Mouse (Mus musculus) cerebellum, postnatal 36 days (tissue): ENCODE results near the gene Dgkd.
A peak's percentile ranks its signal among the peaks of the same experiment; 100 is the strongest.

Source experiments
- DNase-seq, 2 experiments: peaks; one replicate each; pipeline ENCODE4 v3.0.0; 2021 to 2022; ENCODE audit warnings: mixed read lengths in 2 of 2

Dgkd gene

DNA sequence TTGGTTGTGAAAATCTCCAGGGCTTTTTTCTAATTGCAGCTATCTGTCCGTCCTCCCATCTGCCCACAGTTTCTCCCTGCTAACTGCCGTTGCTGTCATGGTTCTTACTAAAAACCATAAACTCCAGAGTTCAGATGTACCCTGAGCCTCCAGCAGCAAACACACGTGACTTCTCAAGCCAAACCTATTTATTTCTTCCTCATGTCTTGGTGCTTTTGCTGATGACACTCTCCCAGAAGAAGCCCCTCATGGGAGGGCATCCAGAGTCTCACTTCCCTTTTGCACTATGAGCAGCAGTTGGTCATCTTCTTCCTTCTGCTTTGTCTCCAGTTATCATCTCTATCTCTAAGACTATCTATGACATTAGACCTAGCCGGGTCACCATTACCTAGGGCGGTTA, 3.8 kb upstream of the Dgkd start:
- no peak for DNase-seq

DNA sequence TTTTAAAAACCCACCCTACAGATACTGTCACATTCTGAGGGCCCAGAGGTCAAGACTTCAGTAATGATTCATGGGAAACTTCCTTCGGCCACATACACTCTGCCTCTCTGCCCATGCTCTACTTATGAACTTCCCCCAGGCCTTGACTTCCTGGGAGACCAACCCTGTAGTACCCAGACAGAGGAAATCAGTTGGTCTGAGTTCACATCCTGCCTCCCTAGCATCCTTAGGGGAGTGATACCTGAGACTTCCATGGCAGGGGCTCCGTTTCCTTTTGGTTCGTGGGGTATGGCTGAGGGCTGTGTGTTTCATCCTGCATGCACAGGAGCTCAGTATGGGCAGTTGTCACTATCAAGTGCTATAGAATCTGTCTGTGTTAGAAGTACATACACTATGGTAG, 1.7 kb upstream of the Dgkd start:
- DNase-seq, result no peak

DNA sequence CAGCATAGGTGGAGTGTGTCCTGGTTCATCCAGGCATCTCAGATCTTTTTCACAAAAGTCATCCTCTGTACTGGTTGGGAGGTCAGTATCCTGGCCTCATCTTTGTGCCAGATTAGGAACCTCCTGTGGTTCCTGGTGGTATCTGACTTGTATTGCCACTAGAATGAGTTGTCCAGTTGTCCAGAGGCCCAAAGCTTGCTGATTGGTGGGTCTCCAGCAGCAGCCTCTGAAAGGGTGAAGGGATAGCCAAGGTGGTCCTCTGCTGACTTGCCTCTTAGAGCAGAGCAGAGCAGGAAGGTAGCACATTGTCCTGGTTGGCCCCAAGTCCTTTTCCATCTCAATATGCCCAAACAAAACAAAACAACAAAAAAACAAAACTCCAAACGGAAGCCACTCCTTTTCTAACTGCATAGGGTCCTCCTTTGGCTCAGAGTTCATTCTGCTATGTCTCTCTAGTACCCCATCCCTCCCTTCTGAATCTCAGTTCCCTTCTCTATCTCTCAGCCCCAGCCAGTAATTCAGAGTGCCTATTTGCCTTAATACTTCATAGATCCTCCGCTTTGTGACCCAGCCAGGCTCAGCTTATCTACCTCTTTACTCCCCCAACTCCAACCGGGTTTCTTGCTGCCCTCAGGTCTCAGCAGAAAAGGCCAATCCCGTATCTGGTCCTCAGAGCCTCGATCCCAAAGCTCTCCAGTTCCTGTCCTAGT, 851 bp upstream of the Dgkd start:
- no peak for DNase-seq

DNA sequence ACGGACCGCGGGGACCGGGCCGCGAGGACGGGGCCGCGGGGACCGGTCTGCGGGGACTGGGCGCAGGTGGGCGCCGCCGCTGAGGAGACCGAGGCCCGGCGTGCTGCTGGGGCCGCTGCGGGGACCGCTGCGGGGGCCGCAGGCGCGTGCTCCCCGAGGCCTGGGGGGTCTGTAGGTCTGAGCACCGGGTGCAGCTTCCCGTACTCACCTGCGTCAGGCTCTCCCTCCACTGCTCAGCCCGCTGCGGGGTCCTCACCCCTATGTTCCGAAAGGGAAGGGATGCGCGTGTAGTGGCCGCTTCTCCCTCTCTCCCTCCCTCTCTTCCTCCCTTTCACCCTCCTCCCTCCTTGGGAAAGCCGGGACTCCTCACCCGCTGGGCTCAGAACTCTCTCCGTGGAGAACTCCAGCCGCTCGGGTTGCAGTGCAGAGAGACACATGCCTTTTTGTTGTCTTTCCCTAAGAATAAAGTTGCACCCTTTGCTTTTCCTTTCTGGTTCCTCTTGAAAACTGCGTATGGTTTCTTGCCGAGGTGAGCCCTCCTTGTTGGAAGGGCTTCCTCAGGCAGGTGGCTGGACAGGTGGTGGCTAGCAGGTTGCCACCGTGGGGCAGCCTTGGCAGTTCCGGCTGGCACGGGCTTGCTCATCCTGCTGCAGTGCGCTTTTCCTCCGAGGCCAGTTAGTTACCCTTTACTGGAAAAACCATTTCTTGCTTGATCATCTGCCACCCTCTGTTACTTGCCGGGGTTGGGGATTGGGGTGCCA, 694 bp downstream of the Dgkd start:
- DNase-seq, result peak; percentile 96 to 97

DNA sequence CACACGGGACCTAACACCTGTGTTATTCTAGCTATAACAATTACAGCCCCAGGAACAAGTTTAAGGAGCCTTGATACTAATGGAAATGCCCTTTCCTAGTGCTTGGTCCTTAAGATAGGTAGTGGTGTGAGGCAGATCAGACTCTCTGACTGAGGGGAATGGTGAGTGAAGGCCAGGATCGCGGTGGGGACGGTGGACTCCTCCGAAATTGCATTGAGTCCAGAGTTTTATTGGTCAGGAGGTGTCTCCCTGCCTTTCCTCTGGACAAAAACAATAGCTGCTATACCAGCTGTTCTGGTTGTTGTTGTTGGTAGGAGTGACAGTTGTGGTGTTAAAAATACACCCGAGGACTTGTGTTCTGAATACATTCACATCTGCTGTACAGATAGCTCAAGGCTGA, 1.3 kb downstream of the Dgkd start:
- DNase-seq, result no peak

DNA sequence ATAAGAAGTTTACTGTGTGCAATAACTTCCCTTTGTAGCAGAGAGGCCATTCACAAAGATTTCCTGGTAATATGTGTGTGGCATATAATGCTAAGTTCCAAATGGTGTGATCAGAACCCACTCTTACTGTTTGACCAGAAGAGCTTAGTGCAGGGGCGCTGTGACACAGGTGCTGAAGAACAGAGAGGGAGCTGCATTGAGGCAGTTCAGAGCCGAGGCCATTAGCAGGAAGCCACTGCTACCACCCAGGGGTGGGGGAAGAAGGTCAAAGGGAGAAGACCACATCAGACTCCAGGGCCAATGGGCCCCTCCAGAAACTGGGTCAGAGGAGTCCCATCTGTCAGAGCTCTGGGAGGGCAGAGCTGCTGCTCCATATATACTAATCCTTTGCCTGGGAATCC, 1.8 kb downstream of the Dgkd start:
- DNase-seq, result peak; percentile 35 to 51

DNA sequence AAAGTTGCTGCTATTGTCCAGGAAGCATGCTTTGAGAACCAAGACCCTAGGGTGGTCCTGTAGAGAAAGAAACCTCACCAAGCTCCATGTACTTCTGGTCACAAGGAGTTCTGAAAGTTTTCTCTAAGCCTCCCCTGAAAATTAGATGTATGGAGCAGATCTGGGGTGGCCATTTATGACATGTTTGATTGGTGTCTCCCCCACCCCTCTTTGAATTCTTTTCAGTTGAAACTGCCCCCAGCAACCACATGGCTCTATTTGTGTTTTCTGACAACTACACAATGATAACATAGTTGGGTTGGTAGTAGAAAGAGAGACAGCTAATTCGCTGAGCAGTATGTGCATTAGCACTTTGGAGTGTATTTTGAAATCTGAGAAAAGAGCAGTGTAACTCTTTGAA, 2.4 kb downstream of the Dgkd start:
- no peak for DNase-seq

DNA sequence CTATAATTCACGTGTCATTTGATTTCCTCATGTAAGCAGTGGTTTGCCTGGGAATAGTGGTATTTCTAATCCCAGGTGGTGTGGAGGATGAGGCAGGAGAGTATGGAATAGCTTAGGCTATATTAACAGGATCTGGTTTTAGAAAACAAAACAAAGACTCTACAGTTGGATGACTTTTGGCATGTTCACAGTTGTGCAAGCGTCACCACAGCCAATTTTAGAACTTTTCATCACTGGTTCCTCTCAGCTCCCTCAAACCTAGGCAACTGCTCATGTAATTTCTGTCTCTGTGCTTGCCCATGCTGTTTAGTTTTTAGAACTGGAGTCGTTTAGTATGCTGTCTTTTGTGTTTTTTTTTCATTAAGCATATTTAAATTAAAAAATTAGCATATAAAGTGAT, 3.7 kb downstream of the Dgkd start:
- no peak for DNase-seq

DNA sequence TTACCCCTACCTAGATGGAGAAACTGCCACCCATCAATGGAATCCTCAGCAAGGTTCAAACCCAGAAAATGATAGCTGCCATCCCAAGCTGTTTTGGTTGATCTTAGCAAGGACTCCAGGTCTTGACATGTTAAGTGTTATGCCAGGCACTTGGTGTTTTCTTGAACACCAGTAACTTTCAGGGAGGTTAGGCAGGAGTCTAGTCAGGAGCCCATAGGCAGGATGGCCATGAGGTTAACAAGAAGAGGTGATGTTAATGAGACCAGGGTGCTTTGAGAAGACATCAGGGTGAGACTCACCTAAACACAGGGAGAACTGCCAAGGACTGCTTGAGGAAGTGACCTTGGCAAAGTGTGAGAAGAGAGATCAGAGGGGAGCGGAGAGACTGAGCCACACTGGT, 4.9 kb downstream of the Dgkd start:
- DNase-seq, result no peak

DNA sequence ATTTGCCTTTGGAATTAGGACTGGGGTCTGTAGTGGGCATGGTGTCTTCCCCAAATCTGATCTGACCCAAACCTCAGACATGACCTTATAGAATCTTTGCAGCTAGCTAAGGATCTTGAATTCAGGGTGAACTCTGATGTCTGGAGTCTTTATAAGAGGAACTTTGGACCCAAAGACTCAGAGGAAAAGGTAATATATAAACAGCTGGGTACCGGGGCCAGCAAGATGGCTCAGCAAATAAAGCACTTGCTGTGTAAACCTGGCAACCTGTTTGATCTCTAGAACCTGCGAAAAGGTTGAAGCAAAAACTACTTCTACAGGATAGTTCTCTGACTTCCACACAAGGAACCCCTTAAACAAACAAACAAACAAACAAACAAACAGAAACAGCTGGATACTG, 5.4 kb downstream of the Dgkd start:
- DNase-seq, result no peak

DNA sequence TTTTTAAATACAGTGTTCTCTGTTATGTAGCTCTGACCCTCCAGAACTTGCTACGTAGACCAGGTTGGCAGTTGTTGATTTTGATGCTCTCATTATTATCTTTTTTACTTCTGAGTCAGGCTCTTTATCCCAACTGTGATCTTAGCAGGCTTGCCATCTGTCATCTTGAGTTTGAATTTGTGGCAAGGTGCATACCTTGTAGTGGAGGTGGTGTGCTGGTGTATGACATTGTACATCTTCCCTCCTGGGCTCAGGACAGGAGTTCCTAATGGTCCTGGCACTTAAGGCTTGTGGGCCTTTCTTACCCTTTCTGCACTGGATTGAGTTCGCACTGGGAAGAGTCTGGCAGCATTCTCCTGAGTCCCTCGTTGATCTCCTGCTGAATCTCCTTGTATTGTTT, 10.5 kb downstream of the Dgkd start:
- DNase-seq, result no peak

DNA sequence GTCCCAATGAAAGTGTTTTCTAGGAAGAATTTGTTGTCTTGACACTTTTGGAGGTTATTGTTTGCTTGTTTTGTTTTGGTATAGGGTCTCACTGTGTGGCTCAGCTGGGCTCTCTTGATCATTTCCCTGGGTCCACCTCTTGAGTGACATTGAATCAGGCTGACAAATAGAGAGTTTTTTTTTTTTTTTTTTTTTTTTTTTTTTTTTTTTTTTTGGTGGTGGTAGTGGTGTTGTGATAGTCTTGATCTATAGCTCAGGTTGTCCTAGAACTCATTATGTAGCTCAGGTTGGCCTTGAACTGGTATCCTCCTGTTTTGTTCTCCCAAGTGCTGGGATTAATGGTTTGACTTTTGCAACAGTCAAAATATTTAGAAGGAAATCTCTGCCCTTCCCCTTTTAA, 11.8 kb downstream of the Dgkd start:
- DNase-seq, result no peak

DNA sequence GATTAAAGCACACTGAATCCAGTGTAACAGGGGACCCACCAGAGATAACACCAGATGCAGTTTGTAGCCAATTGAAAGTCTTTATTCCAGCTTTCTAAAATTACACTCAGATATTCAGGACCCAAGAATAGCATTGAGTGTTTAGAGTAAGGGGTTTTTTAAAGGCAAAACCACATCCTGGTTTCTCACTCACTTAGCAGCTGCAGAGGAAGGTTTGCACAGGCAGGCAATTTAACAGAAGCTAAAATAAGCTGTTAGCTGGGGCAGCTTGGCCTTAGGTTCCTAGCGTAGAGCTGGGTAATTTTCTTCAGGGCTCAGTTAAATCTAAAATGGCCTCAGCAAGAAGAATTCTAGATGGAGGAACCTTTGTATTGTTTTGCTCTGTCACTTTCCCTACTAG, 13.6 kb downstream of the Dgkd start:
- DNase-seq, result no peak

DNA sequence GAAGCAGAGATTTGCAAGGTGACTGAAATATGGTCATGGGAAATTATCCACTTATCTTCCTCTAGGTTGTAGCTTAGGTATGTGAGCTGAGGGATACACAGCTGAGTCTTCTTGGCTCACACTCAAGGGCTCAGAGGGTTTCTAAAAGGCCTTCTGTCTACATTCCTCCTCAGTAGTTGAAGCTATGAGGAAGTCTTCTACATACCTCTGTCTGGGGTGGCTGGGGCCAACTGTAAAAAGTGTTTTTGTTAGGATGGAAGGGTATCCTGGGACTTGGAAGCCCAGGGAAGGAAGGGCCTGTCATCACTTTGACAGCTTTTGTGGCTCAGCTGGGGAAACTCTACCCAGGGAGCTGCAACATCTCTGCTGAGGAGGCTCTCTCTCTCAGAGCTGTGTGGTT, 18.5 kb downstream of the Dgkd start:
- DNase-seq, result peak; percentile 38 to 54

DNA sequence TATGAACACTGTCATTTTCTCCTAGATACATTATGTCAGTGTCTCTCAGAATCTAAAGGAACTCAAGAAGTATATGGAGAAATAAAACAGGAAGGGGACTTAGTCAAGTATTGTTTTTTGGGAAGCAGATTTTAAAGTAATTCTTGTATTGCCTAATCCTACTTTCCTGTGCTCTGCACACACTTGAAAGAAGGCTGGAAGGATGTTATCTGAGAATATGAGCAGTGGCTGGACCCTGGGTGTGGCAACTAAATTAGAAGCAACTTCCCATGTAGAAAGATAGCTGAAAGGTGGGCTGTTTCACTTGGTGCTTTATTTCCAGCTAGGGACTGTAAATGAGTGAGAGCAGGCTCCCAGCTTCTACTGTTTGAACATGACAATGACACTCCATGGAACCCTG, 20.0 kb downstream of the Dgkd start:
- DNase-seq, result no peak

DNA sequence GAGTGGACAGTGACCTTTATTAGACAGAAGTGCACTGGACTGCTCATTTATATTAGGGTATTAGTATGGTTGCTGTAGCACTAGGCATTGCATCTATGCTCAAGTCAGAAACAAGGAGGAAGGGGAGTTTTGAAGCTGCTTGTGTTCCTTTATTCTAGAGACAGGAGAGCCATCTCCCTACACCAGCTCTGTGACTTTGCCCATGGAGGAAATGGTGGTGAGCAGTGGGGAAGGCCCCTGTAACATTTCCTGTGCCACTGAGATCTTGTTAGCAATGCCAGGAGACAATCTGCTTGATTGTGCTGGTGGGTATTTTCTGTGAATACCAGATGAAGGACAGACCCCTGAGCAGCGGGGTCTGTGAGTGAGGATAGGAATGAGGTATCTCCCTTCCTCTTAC, 23.0 kb downstream of the Dgkd start:
- no peak for DNase-seq

DNA sequence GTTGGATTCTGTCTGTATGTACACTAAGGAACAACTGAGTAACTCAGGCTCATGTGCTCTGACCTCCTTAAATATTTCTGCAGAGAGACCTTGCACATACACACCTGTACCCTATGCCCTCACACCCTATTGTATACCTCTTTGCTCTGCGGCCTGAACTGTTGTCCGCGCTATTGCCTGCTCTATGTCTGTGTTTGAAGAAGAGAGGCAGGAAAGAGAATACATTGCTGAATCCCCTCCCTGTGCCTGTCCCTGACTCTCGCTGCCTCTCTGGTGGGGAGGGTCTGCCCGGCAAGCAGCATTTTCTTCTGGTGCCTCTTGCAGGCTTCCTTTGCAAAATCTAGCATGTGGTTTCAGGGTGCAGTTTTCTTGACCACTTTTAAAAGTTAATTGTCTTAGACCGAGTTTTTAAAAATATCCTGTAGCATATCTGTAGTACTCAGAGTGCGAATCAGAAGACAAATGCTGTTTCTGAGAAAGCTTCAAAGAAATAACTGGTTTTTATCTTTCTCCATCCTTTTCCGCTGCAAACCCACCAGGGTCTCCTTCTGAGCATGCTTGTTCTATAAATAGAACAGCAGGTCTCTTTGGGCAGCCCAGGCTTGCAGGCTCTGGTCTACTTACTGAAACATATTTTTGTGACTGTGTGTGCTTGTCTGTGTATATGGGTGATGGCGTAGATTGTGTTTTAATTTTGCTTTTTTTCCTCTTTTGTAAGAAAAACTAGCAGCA, 24.6 kb downstream of the Dgkd start:
- DNase-seq, result no peak

DNA sequence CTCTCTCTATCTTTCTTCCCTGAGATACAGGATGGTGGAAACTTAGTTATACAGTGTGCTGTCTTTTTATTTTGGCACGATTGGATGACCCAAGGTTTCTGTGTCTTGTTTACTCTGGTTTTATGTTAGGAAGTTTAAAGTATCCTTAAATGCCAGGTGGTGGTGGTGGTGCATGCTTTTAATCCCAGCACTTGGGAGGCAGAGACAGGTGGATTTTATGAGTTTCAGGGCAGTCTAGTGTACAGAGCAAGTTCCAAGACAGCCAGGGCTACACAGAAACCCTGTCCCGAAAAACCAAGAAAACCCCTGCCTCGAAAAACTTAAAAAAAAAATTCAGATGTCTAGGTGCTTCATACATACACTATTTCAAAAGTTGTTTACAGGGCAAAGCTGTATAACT, 25.9 kb downstream of the Dgkd start:
- DNase-seq, result no peak

DNA sequence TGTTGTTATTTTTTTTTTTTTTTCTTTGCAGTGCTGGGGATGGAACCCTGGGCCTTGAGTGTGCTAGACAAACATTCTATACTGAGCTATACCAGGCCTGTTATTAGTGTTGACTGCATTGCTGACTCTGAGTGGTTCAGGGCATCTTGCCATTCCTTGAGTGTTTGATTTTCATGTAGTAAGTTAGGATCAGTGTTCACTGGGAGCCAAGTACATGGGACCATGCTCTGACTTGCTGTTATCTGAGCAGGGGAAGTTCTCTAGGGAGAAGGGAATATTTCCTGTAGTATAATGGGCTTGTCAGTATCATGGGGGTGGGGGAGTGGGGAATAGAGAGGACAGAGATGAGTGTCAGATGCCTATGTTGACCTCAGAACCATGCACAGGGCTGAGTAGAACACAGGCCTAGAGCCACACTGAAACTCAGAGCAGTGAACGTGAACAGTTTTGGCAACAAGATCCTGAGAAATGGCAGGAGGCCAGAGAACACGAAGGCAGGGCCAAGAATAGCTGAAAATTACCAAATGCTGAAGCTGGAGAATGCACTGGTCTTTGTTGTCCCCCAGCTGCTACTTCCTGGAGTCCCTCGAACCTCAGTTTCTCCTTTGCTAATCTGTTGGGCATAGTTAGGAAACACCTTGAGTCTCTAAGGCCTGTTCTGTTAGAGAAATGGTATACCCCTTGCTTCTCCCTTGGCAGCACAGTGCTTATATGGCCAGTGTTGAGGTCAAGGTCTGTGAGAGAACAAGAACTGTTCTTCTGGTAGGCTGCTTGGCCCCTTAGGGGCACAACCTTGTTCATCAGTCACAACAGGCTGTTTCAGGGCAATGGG, 26.6 kb downstream of the Dgkd start:
- DNase-seq, result peak; percentile 86 to 94

DNA sequence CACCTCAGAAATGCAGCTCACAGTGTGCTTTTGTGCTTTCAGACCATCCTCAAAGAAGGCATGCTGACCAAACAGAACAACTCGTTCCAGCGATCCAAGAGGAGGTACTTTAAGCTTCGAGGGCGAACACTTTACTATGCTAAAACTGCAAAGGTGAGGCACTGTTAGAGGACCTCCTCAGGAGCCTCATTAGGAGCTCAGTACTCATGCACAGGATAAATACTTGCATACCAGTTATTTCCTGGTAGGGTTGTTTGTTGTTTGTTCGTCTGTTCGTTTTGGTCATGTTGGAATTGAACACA, 27.2 kb downstream of the Dgkd start:
- DNase-seq, result no peak

DNA sequence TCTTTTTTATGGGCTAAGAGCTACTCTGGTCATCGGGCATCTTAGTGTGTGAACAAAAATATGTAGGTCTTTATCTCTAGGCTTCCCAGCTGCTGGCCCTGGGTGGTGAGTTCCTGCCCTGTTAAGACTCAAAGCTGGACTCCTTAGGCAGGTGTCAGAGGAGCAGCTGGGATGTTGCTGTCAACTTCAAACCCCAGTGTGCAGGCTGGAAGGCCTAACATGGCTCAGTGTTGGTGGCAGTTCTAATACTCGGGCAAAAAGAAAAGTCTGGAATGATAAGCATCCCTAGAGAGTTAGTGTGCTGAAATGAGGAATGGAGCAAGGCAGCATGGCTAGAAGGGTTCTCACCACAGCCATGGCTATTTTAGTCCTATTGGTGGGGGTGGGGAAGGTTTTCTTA, 27.8 kb downstream of the Dgkd start:
- no peak for DNase-seq

DNA sequence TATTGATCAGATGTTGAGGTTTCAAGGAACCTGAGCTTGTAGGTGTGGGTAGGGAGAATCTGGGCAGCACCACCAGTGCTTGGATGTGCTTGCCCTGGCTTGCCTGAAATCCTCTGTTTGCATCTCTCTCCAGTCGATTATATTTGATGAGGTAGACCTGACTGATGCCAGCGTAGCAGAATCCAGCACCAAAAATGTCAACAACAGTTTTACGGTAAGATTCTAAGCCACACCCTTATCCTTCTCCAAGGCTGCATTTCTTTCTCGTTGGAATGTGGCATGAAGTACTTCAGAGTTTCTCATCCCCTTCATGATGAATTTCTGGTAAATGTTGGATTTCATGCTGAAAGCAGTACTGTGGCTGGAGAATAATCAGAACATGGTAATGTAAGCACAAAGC, 28.6 kb downstream of the Dgkd start:
- no peak for DNase-seq

DNA sequence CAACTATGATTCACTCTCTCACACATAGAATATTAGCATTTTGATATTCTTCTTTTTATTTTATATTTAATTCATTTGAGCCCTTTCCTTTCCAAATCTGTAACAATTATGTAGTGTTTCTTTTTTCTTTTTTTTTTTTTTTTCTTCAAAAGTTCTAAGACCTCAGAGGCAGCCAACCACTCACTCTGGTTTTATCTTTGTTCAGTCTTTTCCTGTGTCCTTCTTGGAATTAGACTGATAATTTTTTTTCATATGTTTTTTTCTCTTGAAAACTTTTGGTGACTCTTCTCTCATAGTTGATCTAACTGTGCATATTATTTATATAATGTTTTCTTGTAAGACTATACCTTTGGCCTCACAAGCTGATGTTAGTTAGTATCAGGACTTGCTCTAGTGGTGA, 29.5 kb downstream of the Dgkd start:
- DNase-seq, result no peak
